Mouse (Mus musculus) kidney, postnatal 4 days (tissue): ENCODE measurements at regions not wholly inside any gene's neighbourhood (a gene's known extent, or its start where the extent isn't known, plus 50 kb on each side); places are given as distances from the start of the nearest gene placed in this dataset.

Experiments used
- DNase-seq, 2 experiments: peaks; one replicate each; pipeline ENCODE4 v3.0.0; 2021; ENCODE audit warnings: mixed read lengths in 2 of 2

DNA sequence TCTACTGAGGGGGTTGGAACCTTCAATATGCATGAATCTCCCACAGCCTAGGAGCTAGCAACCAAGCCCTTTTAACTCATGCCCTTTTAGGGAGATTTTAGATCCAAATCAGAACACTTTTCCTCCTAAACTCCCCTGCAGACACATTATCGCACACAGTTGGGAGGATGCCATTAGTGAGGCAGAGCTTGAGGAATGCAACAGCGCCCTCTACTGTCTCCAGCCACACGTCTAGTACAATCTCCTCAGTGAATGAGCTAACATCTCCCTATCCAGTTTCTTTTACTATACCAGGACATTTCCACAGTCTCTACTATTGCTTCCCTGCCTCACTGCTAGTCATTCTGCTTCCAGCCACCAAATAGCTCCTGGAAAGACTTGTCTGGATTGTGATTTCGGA lies 59.3 kb downstream of the 1700080O16Rik start:
- DNase-seq = peak; percentile 80 to 84

DNA sequence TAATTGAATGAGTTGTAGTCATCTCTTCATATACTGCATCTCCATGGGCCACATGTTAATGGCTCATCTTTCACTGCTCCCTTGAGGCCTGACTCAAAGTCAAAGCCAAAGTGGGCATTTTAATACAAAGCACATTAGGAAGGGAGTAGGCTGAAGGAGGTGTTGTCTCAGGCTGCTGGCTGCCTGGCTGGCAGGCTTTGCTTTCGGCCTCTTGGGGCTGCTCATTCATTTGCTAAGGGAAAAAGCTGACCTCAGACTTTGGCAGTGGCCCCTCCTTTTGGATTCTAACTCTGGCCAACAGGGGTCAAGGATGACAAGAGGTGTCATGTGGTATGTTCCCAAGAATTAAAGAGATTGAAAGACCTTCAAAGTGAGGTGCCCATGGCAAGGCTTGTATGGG lies 61.0 kb downstream of the 1700080O16Rik start:
- DNase-seq = no peak

DNA sequence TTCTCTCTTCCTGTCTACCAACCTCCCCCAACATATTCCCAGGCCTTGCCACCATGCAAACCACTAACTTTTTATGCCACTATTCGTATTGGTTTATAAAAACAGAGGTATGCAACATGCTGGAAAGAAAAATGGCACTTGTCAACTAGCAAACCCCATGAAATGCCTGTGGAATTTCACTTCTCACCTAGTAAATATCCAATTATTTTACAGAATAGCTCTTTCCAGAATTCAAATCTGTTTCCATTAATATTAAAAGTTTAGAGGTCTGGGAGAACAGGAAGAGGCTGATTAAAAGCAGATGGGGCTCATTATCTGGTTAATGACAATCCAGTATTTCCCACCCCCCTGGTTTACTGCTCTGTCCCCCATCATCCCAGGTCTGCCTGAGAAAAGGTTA lies 62.0 kb downstream of the 1700080O16Rik start:
- DNase-seq = no peak

DNA sequence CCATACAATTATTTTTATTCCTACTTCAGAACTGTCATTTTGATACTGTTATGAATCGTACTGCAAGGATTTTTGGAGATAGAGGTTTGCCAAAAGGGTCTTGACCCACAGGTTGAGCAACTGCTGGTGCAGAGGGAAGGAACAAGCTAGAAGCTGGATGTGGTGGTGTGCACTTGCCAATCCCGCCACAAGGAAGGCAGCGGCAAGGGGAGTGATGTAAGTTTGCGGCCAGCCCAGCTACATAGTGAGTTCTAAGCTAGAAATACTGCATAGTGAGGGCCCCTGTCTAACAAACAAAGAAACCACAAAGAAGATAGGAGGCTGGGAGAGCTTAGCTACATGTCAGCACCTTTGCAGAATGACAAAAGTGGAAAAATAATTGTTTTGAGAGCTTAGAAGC lies 74.1 kb downstream of the 1700080O16Rik start:
- no peak for DNase-seq

DNA sequence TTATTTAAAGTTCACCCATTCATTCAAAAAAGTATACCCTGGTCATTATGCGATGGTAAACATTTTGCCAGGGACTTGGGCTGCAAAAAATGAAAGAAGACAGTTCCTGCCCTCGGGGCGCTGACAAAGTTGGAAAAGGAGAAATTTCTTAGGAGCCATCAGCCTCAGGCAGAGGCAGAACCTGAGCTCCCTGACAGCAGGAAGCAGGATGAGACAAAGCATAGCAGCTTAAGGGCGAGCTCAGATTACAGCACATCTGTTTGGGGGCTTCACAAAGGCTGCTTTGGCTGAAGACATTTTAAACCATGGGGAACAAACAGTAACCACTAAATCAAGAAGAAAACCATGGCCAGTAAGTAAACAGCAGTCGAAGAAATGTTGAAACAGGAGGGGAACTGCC lies 75.5 kb downstream of the 1700080O16Rik start:
- no peak for DNase-seq

DNA sequence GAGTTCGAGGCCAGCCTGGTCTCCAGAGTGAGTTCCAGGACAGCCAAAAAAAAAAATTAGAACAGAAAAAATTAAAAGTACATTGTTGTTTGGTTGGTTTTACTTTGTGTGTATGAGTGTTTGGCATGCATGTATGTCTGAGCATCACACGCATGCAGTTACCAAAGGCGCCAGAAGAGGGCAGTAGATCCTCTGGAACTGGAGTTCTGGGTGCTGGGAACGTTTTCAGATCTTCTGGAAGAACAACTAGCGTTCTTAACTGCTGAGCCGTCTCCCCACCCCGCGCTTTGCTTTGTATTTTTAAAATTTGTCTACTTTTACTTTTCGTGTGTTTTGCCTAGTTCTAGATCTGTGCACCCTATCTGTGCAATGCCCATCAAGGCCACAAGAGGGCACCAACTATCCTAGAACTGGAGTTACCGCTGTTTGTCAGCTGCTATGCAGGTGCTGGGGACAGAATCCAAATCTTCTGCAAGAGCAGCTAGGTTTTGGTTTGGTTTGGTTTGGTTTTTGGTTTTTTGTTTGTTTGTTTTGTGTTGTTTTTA lies 76.9 kb downstream of the 1700080O16Rik start:
- DNase-seq = peak in 1 of 2 experiments; percentile 16

DNA sequence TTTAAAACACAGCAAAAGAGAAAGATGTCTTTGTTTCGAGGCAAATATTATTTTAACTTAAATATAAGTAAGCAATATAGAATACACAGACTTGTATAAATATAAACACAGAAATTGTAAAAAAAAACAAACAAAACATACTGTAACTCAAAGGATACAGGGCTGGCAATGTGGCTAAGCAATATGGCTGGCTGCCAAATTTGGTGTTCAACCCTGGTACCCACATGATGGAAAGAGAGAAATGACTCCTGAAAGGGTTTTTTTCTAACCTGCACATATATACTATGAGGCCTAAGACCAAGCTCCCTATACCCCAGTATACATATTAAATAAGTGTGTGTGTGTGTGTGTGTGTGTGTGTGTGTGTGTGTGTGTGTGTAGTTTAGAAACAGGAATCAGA lies 79.9 kb downstream of the 1700080O16Rik start:
- no peak for DNase-seq

DNA sequence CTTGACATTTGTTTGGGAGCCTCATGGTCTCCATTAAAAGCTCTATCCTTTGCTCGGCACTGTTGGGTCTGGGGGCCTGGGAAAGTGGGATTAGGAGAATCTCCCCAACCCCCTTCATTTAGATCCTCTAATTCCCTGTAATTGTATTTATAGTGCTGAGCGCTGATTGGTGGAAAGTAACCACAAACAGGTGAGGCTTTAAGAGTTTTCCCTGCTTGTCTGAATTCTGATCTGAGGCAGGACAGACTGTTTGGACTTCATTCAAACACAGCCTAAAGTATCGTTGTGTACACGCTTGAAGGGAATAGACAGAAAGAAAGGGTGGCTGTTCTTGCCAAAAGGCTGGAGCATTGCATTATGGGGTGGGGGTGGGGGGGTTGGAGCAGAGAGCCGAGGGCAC lies 85.1 kb upstream of the Usp26 start:
- no peak for DNase-seq
